Mouse (Mus musculus) myocyte (in vitro differentiated cells): ENCODE measurements around the gene Ltf. TPM values are rescaled to one million over a fixed set of nuclear protein-coding genes. Genes with fewer than 3 reads are reported as not detected.

ENCODE experiments used
- H3K27me3 ChIP-seq: one replicate; pipeline ENCODE4 v1.6.1; 2011; ENCODE audit not compliant: control insufficient read depth, insufficient read depth, insufficient read length
- H3K36me3 ChIP-seq: one replicate; pipeline ENCODE4 v1.6.1; 2011; ENCODE audit not compliant: control insufficient read depth, insufficient read depth
- H3K4me2 ChIP-seq: one replicate; pipeline ENCODE4 v1.6.1; 2011; ENCODE audit warnings: low read depth, control low read depth
- H3K4me3 ChIP-seq: one replicate; pipeline ENCODE4 v1.5.1; 2011; ENCODE audit warnings: mild to moderate bottlenecking, control low read depth, moderate library complexity
- H3K79me2 ChIP-seq: one replicate; pipeline ENCODE4 v1.6.1; 2011; ENCODE audit not compliant: control insufficient read depth, insufficient read depth
- H3ac ChIP-seq: one replicate; pipeline ENCODE4 v1.6.1; 2011; ENCODE audit not compliant: control insufficient read depth, insufficient read length
- CEBPB ChIP-seq: IDR thresholded peaks from 2 replicates; pipeline ENCODE4 v1.6.1; 2011; ENCODE audit warnings: mild to moderate bottlenecking, moderate library complexity; ENCODE audit not compliant: poor library complexity, insufficient read depth, severe bottlenecking
- E2F4 ChIP-seq: IDR thresholded peaks from one replicate; pipeline ENCODE4 v1.6.1; 2011; ENCODE audit warnings: mild to moderate bottlenecking, control low read depth, moderate library complexity; ENCODE audit not compliant: insufficient read depth
- MAX ChIP-seq: IDR thresholded peaks from one replicate; pipeline ENCODE4 v1.6.1; 2011; ENCODE audit warnings: low read depth, mild to moderate bottlenecking, control low read depth
- MYOD1 ChIP-seq, 3 experiments: IDR thresholded peaks; one replicate each; pipeline ENCODE4 v1.6.1; 2011; ENCODE audit warnings: control low read depth in 2 of 3, low read depth in 2 of 3, mild to moderate bottlenecking in 2 of 3, moderate library complexity in 1 of 3; ENCODE audit not compliant: insufficient read length in 2 of 3, control insufficient read depth in 1 of 3
- MYOG ChIP-seq, 3 experiments: IDR thresholded peaks; one replicate each; pipeline ENCODE4 v1.6.1; 2011; ENCODE audit warnings: control low read depth in 2 of 3, low read depth in 2 of 3, mild to moderate bottlenecking in 2 of 3; ENCODE audit not compliant: insufficient read length in 2 of 3, control insufficient read depth in 1 of 3, insufficient read depth in 1 of 3
- POLR2A ChIP-seq: IDR thresholded peaks from one replicate; pipeline ENCODE4 v1.6.1; 2011; ENCODE audit warnings: low read depth, mild to moderate bottlenecking, control low read depth, moderate library complexity; ENCODE audit not compliant: insufficient read length
- POLR2AphosphoS2 ChIP-seq: IDR thresholded peaks from one replicate; pipeline ENCODE4 v1.6.1; 2011; ENCODE audit warnings: low read depth, control low read depth; ENCODE audit not compliant: insufficient read length
- REST ChIP-seq: IDR thresholded peaks from one replicate; pipeline ENCODE4 v1.6.1; 2011; ENCODE audit warnings: mild to moderate bottlenecking, control low read depth, moderate library complexity; ENCODE audit not compliant: insufficient read depth, insufficient read length
- SRF ChIP-seq: IDR thresholded peaks from one replicate; pipeline ENCODE4 v1.6.1; 2011; ENCODE audit warnings: low read depth; ENCODE audit not compliant: control insufficient read depth, insufficient read length
- TCF12 ChIP-seq: IDR thresholded peaks from one replicate; pipeline ENCODE4 v1.6.1; 2011; ENCODE audit warnings: mild to moderate bottlenecking, control low read depth; ENCODE audit not compliant: poor library complexity, insufficient read depth, severe bottlenecking
- TCF3 ChIP-seq: IDR thresholded peaks from one replicate; pipeline ENCODE4 v1.6.1; 2011; ENCODE audit warnings: low read depth, control low read depth; ENCODE audit not compliant: insufficient read length
- USF1 ChIP-seq: IDR thresholded peaks from one replicate; pipeline ENCODE4 v1.6.1; 2011; ENCODE audit warnings: low read depth, mild to moderate bottlenecking, control low read depth, moderate library complexity
- polyA plus RNA-seq: library from polyadenylated mRNA; unstranded; fragments of >200 nt; fragmentation: generic; extraction: Trizol; gene quantifications from one replicate; pipeline ENCODE4 v1.2.1, GENCODE M21; 2012; ENCODE audit warnings: missing spikeins

Ltf gene
- polyA plus RNA-seq, 1 experiment = not detected

DNA sequence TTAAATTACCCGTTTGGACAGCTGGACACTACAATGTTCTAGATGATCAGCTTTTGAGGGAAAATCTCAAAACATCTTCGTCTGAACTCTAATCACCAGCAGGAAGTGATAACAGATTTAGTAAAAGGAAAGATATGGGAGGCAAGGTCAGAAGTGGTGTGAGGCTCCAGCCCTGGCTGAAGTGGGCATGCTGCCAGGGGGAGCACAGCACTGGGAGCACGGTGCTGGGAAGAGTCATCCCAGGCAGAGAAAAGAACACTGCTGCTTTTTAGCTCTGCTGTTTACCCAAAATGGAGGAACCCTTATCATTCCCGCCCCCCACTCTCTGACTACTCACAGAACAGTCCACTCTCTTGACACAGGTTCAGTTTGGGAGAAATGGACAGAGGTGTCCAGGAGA is 20.9 kb downstream of the Ltf start:
- Histone ChIP-seq H3K4me2 (no peak overlapping the region), H3K27me3 (no peaks in the 10 kb centered on the region), H3ac (no peak overlapping the region), H3K36me3 (no peaks in the 10 kb centered on the region), H3K4me3 (no peak overlapping the region), H3K79me2 (no peaks in the 10 kb centered on the region)
- no peak for TF ChIP-seq TCF12
- no peak for TF ChIP-seq MAX
- no peak for TF ChIP-seq CEBPB
- TF ChIP-seq POLR2A = no peak
- no peak for TF ChIP-seq REST
- TF ChIP-seq SRF = no peak
- no peak for TF ChIP-seq USF1
- TF ChIP-seq MYOD1 (IDR thresholded peaks at IDR 0.05; ENCODE audit: control insufficient read depth in 1 of 3, insufficient read length in 2 of 3, low read depth in 2 of 3) = no peak
- TF ChIP-seq MYOG (IDR thresholded peaks at IDR 0.05; ENCODE audit: control insufficient read depth in 1 of 3, insufficient read depth in 1 of 3, insufficient read length in 2 of 3, low read depth in 2 of 3) = no peak
- TF ChIP-seq TCF3 = no peak
- no peak for TF ChIP-seq E2F4
- TF ChIP-seq POLR2AphosphoS2 = no peak

DNA sequence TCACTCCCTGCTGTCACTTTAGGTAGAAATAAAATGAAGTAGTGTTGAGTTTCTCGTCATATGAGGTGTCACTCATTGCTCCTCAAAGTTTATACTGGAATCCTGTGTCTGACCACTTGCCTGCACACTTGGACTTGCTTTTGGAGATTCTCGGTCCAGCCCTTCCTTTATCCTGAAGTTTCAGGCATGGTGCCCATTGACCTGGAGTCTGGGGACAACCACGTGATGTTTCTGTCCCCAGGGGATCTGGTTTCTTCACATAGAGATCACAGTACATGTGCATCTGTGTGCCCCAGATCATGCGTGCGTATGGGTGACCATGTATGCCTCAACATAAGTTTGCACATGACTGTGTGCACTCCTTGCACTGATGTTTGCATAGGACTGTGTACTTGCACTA is 23.2 kb downstream of the Ltf start:
- Histone ChIP-seq H3ac (no peak overlapping the region), H3K79me2 (no peaks in the 10 kb centered on the region), H3K4me2 (no peak overlapping the region), H3K4me3 (no peak overlapping the region), H3K36me3 (no peaks in the 10 kb centered on the region), H3K27me3 (no peaks in the 10 kb centered on the region)
- TF ChIP-seq POLR2AphosphoS2 (no peak), SRF (no peak), TCF3 (no peak), TCF12 (no peak), USF1 (no peak), POLR2A (no peak), MYOG (IDR thresholded peaks at IDR 0.05; ENCODE audit: control insufficient read depth in 1 of 3, insufficient read depth in 1 of 3, insufficient read length in 2 of 3, low read depth in 2 of 3) (no peak), CEBPB (no peak), MYOD1 (IDR thresholded peaks at IDR 0.05; ENCODE audit: control insufficient read depth in 1 of 3, insufficient read length in 2 of 3, low read depth in 2 of 3) (no peak), E2F4 (no peak), MAX (no peak), REST (no peak)

GRCm38 (mm10) chr9:111046222-111046621 is 27.2 kb downstream of the Ltf start:
- no peak overlapping the region for H3ac ChIP-seq
- H3K27me3 ChIP-seq = no peaks in the 10 kb centered on the region
- TF ChIP-seq REST (no peak), POLR2A (no peak), SRF (no peak), MAX (no peak), MYOD1 (IDR thresholded peaks at IDR 0.05; ENCODE audit: control insufficient read depth in 1 of 3, insufficient read length in 2 of 3, low read depth in 2 of 3) (no peak), TCF12 (no peak), TCF3 (no peak)
- no peak overlapping the region for H3K4me3 ChIP-seq
- H3K4me2 ChIP-seq = no peak overlapping the region
- no peaks in the 10 kb centered on the region for H3K36me3 ChIP-seq
- no peaks in the 10 kb centered on the region for H3K79me2 ChIP-seq

GRCm38 (mm10) chr9:111047266-111047665 is 28.2 kb downstream of the Ltf start:
- no peak overlapping the region for H3K4me3 ChIP-seq
- no peak for TF ChIP-seq USF1
- no peak for TF ChIP-seq TCF3
- no peak for TF ChIP-seq REST
- TF ChIP-seq CEBPB = no peak
- H3K79me2 ChIP-seq = no peaks in the 10 kb centered on the region
- no peak overlapping the region for H3K4me2 ChIP-seq
- H3K36me3 ChIP-seq = no peaks in the 10 kb centered on the region
- H3K27me3 ChIP-seq = peaks cover 3% of the 10 kb centered on the region
- H3ac ChIP-seq = no peak overlapping the region

- H3ac ChIP-seq = no peak overlapping the region
- no peak for TF ChIP-seq USF1
- TF ChIP-seq TCF3 = no peak
- TF ChIP-seq TCF12 = no peak
- TF ChIP-seq MYOG (IDR thresholded peaks at IDR 0.05; ENCODE audit: control insufficient read depth in 1 of 3, insufficient read depth in 1 of 3, insufficient read length in 2 of 3, low read depth in 2 of 3) = no peak
- TF ChIP-seq POLR2AphosphoS2 = no peak
- TF ChIP-seq MAX = no peak
- TF ChIP-seq REST = no peak
- no peak for TF ChIP-seq MYOD1 (IDR thresholded peaks at IDR 0.05; ENCODE audit: control insufficient read depth in 1 of 3, insufficient read length in 2 of 3, low read depth in 2 of 3)
- TF ChIP-seq E2F4 = no peak
- no peak for TF ChIP-seq CEBPB
- no peak for TF ChIP-seq SRF
- TF ChIP-seq POLR2A = no peak
- H3K4me3 ChIP-seq = no peak overlapping the region
- H3K79me2 ChIP-seq = no peaks in the 10 kb centered on the region
- H3K27me3 ChIP-seq = peaks cover 11% of the 10 kb centered on the region
- H3K4me2 ChIP-seq = no peak overlapping the region
- H3K36me3 ChIP-seq = no peaks in the 10 kb centered on the region
Observed at GRCm38 (mm10) chr9:111048452-111048851, 29.4 kb downstream of the Ltf start.
